Mouse (Mus musculus): ENCODE measurements around the gene Rnf145.
"Not testable (repeated sequence)": the region's sequence is repeated elsewhere in the genome, so short reads cannot be mapped to it uniquely, and the experiment has no call there.

Gene Rnf145

GRCm38 (mm10) chr11:44562389-44563135 lies 43.8 kb downstream of the Rnf145 start:
- peak in 1 of 2 experiments; percentile 56 for DNase-seq (ENCODE audit: low spot score in 2 of 2)

GRCm38 (mm10) chr11:44564245-44564864 lies 45.6 kb downstream of the Rnf145 start:
- peak in 1 of 2 experiments; percentile 53 for DNase-seq (ENCODE audit: low spot score in 2 of 2)

GRCm38 (mm10) chr11:44564940-44565339 lies 46.2 kb downstream of the Rnf145 start:
- no peak for DNase-seq (ENCODE audit: low spot score in 2 of 2)

DNA sequence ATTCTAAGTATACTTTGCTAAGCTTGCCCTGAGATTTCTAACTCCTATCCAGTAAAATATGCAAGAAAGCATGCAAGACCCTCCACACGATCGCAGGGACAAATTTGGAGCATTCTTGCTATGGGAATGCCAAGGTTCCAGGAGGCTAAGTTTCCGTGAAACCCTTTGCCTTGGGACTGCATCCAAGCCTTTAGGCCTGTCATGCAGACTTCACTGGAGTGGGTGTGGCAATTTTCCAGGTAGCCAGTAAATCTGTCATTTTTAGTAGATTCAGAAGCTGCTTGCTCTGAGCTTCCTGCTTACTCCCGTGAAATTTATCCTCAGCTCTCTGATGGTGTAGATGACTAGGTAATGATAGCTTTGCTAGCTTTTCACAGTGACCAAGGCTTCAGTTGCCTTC lies 51.6 kb downstream of the Rnf145 start:
- not testable (repeated sequence) for DNase-seq (ENCODE audit: low spot score in 2 of 2)

GRCm38 (mm10) chr11:44572781-44573180 lies 54.0 kb downstream of the Rnf145 start:
- DNase-seq (ENCODE audit: low spot score in 2 of 2): no peak

GRCm38 (mm10) chr11:44573396-44573795 lies 54.6 kb downstream of the Rnf145 start:
- no peak for DNase-seq (ENCODE audit: low spot score in 2 of 2)

DNA sequence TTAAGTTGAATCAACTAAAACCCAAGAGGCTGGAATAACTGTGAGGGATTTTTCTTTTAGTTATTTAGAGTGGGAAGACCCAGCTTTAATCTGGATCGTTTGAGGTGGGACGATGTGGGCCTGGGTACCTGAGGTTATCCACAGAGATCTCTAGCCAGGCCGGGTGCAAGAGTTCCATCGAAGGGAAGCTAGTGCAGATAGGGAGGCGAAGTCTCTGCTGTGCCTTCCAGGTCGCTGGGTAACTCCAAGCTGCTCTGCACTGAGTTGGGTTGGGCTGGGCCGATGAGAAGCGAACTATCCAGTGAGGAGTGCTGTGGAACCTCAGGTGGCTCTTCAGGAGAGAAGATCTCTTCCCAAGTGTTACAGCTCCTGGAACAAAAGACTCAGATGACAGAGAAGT lies 55.6 kb downstream of the Rnf145 start:
- no peak for DNase-seq (ENCODE audit: low spot score in 2 of 2)

- DNase-seq (ENCODE audit: low spot score in 2 of 2): no peak
Observed at GRCm38 (mm10) chr11:44574820-44575219, 56.1 kb downstream of the Rnf145 start.

- no peak for DNase-seq (ENCODE audit: low spot score in 2 of 2)
Observed at GRCm38 (mm10) chr11:44577911-44578310, 59.1 kb downstream of the Rnf145 start.

- no peak for DNase-seq (ENCODE audit: low spot score in 2 of 2)
Observed at GRCm38 (mm10) chr11:44581277-44581683, 62.5 kb downstream of the Rnf145 start.

DNA sequence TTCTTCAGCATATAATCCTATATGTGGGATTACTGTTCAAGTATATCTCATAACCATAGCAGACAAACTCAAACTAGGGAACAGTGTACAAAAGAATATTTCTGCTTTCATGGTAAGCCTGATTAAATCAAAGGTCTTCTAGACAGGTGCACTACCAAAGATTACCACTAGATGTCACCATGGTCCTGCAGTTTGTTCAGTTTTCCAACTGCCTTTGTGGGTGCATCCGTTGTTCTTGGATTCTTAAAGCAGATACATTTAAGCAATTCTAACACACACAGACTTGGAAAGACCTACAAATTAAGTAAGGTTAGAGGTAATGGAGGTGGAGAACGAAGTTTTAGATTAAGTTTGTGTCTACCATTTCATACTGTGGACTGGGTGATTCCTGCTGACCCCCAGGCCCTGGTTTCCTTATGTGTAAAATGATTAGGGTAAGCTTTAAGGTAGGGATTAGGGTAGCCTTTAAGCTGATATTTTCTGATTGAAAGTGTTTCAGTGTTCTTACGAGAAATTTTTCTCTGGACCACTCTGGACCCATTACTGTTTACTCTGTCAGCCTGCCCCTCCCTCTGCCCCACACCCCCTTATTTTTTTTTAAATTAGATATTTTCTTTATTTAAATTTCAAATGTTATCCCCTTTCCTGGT lies 67.4 kb downstream of the Rnf145 start:
- no peak for DNase-seq (ENCODE audit: low spot score in 2 of 2)

DNA sequence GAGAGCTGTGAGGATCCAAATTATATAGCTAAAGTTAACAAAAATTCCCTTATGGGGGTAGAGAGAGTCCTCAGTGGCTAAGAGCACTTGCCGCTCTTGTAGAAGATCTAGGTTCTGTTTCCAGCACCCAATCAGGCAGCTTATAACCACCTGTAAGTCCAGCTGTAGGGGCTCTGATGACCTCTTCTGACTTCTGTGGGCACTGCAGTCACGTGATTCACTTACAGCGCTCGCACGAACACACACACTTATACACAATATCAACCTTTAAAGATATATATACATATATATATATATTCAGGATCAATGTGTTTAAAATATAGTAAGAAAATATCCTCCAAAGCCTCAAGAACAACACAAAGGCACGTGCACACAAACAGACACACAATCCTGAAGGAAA lies 74.3 kb downstream of the Rnf145 start:
- no peak for DNase-seq (ENCODE audit: low spot score in 2 of 2)

DNA sequence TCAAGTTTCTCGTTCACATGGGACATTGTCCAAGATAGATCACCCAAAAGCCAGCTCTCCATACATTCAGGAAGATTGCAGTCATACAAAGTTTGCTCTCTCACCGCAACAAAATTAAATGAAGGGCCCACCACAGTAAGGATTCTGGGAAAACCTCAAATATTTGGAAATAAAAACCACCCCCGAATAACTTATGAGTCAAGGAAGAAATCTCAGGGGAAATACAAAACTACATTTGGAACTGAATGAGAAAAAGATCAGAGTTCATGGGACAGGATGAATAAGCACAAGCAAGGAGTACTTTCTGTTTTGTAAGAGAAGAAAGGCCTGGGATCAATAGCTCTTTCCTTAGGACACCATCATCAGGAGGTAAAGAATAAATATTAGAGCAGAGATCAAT lies 76.0 kb downstream of the Rnf145 start:
- no peak for DNase-seq (ENCODE audit: low spot score in 2 of 2)

DNA sequence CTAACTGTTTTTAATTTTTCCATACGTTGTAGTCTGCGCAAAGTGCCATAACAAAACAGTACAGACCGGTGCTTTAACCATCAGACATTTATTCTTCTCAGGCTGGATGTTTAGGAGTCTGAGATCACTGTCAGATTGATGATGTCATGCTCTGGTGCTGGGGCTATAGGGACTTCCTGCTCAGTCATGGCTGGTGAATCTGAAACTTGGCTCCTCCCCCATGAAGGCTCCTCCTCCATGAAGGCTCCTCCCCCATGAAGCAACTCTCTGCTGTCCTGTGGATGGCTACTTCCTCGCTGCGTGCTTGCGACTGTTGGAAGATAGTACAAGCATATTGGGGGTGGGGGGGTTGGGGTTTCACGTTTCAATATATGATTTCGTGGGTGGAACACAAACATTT lies 88.1 kb downstream of the Rnf145 start:
- DNase-seq (ENCODE audit: low spot score in 2 of 2): no peak

GRCm38 (mm10) chr11:44608646-44609045 lies 89.9 kb downstream of the Rnf145 start:
- DNase-seq (ENCODE audit: low spot score in 2 of 2): no peak

DNA sequence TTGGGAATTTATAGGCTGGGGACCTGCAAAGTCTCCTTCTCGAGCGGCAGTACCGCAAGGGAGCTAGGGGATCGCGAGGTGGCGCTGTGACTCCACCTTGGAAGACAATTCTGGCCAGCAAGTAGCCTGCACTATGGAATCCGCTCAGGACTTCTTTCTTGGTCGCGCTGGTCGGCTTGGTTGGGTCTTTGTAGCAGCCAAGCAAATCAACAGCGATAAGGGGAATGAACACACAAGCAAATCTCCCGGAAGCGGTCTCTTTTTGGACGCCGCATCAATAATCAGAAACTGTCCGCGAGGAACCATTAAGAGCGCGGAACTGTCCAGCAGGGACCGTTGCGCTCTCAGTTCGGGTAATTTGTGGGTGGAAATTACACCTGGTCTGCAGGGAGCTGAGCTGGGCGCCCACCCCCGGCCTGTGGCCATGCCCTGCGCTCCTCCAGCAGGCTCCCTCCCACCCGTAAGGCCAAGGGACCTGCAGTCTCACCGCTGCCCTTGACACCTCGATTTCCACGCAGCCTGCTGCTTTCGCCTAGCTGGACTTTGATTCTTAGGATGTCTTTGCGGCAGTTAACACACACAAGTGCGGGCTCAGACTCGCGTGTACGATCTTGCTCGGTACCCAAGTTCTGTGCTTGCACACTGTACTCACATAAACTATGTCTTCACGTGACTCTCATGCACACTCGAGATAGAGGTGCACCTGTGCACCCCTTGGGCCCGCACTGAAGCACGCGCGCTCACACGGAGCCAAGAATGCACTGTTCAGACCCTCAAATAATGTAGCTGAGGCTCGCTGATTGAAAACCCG lies 92.4 kb downstream of the Rnf145 start:
- peak; percentile 78 to 91 for DNase-seq (ENCODE audit: low spot score in 2 of 2)

DNA sequence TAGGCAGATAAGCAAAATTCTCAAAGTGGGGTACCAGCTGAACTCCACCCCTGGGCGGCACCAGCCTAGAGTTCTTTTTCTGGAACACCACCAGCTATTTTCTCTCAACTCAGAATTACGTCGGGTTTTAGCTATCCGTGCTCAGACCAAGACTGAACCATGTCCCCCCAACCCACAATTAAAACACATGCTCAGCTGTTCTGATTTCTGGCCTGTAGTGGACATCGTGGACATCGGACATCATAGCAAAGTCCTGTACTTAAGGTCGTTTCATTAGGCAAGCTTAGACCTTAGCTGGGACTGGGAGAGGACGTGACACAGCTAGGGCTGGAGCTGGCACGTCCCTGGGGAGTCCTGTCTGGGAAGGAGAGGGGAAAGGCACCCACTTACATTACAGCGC lies 93.4 kb downstream of the Rnf145 start:
- no peak for DNase-seq (ENCODE audit: low spot score in 2 of 2)

DNA sequence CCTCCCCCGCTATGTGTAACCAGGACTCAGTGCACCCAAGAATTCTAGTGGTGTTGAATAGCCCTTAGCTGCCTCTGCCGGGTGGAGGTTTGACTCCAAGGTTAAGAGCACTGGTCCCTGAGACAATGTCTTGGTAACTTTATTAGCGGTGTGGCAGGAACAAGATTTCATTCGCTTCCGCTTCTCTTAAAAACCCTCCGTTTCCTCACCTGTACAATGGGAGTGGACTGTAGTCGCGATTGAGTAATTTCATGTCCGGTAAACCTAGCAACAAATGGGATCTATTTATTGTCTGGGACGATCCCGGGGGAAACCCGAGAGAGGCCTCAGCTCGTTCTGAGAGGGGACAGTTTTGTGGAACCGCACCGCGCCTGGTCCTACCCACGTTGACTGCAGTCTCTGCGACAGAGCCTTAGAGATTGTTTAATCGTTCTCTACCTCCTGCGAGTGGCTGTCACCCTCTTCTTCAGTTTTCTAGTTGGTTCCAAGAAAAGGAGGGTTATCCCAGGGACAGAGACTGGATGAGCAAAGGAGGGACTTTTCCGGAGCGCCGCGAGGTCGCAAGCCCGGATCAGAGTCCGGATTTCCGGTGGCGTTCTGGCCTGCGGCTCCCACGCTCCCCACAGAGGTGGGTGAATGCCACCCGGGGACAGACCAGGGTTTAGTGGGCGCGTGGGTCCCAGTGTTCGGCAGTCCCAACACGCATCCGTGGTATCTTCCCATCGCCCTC lies 94.1 kb downstream of the Rnf145 start:
- peak in 1 of 2 experiments; percentile 61 for DNase-seq (ENCODE audit: low spot score in 2 of 2)

DNA sequence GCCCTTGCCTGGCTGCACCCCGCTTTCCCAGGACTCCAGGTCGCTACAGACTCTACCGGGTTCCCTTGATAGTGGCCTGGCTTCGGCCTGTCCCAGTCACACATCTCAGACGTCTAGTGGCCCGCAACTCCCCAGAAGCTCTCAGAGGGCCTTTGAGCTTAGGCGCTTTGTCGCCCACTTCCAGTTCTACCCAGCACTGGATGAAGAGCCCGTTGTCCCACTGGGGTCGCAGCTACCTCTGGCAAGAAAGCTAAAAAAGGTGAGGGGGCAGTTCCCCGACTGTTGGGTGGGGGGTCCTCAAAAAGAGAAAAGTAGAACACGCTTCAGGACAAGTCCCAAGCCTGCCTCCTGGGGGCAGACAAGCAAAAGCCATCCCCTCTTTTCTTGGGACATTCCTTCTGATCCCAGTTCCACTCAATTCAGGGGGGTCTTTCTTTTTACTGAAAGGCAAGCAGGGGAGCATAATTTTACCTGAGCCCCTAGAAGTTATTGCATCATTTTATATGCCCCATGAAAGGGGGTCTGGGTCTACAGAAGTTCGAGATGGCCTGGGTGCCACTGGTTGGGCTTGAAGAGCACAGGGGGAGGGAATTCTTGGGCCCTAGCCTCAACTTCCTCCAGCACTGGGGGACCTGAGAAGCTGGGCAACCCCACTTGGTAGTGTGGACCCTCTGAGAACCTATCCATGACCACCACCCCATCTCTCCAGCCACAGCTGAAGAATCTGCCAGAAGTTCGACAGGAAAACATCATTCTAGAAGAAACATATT lies 94.8 kb downstream of the Rnf145 start:
- no peak for DNase-seq (ENCODE audit: low spot score in 2 of 2)
